Mouse (Mus musculus) inflammation-experienced regulatory T-cells (primary cell): ENCODE data around the gene Cth. TPM values are rescaled to one million over a fixed set of nuclear protein-coding genes. Genes with fewer than 3 reads are reported as not detected.

ENCODE experiments used
- polyA plus RNA-seq, 2 experiments: library from polyadenylated mRNA; unstranded; fragments of 100-300 nt; shearing (Covaris generic); gene quantifications; one replicate each; pipeline ENCODE4 v1.2.1; 2017

The Cth gene
- 1 to 10 TPM in 1 of 2 experiments, under 1 TPM in 1; 0.74 to 1.7 TPM for polyA plus RNA-seq

DNA sequence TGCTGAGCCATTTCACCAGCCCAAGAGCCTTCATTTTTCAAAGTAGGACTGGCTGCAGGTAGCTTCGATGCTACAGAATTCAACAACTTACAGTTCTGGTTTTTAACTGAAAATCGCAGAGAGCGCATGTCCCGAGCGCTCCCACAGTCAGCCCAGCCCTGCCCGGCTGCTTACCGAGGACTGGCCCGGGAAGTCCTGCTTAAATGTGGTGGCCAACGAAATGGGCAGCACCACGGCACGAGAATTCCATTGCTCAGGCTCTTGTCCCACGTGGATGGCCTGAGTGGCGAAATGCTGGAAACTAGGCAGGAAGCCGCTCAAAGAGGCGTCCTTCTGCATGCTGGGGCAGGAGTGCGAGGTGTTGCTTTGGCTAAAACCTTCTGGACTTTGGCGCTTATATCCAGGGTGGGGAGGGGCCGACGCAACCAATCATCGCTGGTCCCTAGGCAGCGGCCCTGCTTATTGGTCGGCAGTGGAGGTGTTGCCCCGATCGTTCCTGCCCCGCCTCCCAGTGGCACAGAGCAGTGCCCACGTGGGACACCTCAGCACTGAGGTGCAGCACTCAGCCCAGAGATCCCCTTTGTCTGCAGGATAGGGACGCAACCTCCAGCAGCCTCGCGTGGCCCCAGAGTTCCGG, at the start of gene Cth:
Cth (minus strand) TSS at position 386 of the 637 bp plus-strand sequence.

DNA sequence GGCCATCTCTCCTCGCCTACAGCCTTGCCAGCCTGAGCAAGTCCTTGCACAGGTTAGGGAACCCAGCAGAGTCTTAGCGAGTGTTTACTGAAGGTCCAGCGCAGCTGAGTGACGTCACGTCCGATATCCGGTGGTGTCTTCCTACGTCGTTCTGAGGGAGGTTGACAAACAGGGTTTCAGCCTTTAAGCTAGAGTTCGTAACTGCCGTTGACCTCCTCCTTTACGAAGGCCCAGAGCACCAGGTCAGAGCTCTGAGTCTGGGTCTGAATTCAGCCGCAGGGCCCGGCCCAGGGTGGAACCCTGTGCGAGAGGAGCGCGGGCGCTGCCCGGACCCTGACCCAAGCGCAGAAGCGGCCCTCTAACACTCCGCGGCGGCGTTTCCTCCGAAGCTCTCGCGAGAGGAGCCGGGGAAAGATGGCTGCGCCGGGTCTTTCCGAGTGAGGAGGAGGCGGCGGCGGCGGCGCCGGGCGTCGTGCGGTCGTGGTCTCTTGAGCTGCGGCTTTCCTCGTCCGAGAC, 22.0 kb upstream of the Cth start, which contains the start of gene Ankrd13c:
Ankrd13c (plus strand) TSS at position 397 of the 516 bp plus-strand sequence.

Other genes starting within 250 kb of the Cth start
- 10 to 100 TPM; 35.5 to 44.0 TPM for gene Ankrd13c, start 22.2 kb upstream of the Cth start, polyA plus RNA-seq
- gene Srsf11, start 111.6 kb upstream of the Cth start, polyA plus RNA-seq = 100 to 1,000 TPM; 274 to 329 TPM
- 10 to 100 TPM; 14.2 to 18.7 TPM for gene Lrrc40, start 111.6 kb upstream of the Cth start, polyA plus RNA-seq